ENCODE assay signal across 9 mouse cellular contexts in the genomic region with DNA sequence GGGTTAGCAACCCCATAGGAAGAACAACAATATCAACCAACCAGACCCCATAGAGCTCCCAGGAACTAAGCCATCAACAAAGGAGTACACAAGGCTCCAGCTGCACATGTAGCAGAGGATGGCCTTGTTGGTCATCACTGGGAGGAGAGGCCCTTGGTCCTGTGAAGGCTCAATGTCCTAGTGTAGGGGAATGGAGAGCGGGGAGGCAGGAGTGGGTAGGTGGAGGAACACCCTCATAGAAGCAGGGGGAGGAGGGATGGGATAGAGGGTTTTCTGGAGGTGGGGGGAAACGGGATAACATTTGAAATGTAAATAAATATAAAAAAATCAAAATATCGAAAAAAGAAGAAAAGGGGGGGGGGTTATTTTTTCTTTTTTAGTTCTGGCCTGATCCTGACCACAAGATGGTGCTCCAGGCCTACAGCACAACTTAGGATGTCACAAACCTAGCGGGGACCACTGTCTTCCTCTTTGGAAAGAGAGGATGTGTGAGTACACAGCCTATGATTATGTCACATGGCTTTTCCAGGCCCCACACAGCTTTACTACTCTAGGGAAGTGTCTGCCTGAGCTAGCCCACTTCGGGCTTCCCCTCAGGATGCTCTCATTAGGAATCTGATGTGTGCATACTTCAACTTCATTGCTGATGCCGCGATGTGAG. TPM values are rescaled to one million over a fixed set of nuclear protein-coding genes. Genes with fewer than 3 reads are reported as not detected.
DNase-seq lines count a peak whose midpoint lies in the region; ATAC-seq and TF ChIP-seq lines count a peak whose summit lies in the region.
"Had no signal": no experiment of that assay in that cellular context is flagged by ENCODE, and none has a peak within 500 bp of the region (broad histone marks: within the 10 kb centered on the region; RNA-seq: fewer than 3 reads in every experiment).

No protein-coding gene starts in this region.

- no peak for TF ChIP-seq EP300 in stomach, postnatal 0 days (optimal IDR thresholded peaks at IDR 0.05)

- H3K4me2 ChIP-seq in forebrain, embryonic 11.5 days (ENCODE audit: low read depth, low read length, severe bottlenecking) = no peak overlapping the region
- H3K4me2 ChIP-seq in neural tube, embryonic 11.5 days (ENCODE audit: low read depth) = no peak overlapping the region
- H3K4me2 ChIP-seq in stomach, postnatal 0 days (replicated peaks; ENCODE audit: low read depth) = no peak overlapping the region

- H3K9ac ChIP-seq in forebrain, embryonic 11.5 days (ENCODE audit: low read length) = no peak overlapping the region
- H3K9ac ChIP-seq in neural tube, embryonic 11.5 days (ENCODE audit: low read length) = no peak overlapping the region
- H3K9ac ChIP-seq in stomach, postnatal 0 days (ENCODE audit: low read length) = no peak overlapping the region

- H3K27me3 ChIP-seq in forebrain, embryonic 11.5 days (ENCODE audit: control insufficient read depth, insufficient read depth, low read length) = no peaks in the 10 kb centered on the region
- no peaks in the 10 kb centered on the region for H3K27me3 ChIP-seq in forebrain, embryonic 10.5 days (ENCODE audit: poor library complexity, severe bottlenecking)
- no peaks in the 10 kb centered on the region for H3K27me3 ChIP-seq in neural tube, embryonic 11.5 days (ENCODE audit: control insufficient read depth, insufficient read depth, low read length)
- no peaks in the 10 kb centered on the region for H3K27me3 ChIP-seq in stomach, postnatal 0 days (ENCODE audit: control insufficient read depth, insufficient read depth, low read length)

- no peaks in the 10 kb centered on the region for H3K9me3 ChIP-seq in forebrain, embryonic 11.5 days (ENCODE audit: control insufficient read depth, low read length)
- H3K9me3 ChIP-seq in forebrain, embryonic 10.5 days = no peaks in the 10 kb centered on the region
- H3K9me3 ChIP-seq in neural tube, embryonic 11.5 days (ENCODE audit: control insufficient read depth, low read length) = no peaks in the 10 kb centered on the region
- H3K9me3 ChIP-seq in stomach, postnatal 0 days (ENCODE audit: control insufficient read depth, low read length) = no peaks in the 10 kb centered on the region
- H3K9me3 ChIP-seq: G1E had no signal

- H3K27ac ChIP-seq in forebrain, embryonic 11.5 days (ENCODE audit: low read depth, low read length) = no peak overlapping the region
- no peak overlapping the region for H3K27ac ChIP-seq in forebrain, embryonic 10.5 days
- H3K27ac ChIP-seq in neural tube, embryonic 11.5 days (ENCODE audit: low read depth, low read length) = no peak overlapping the region
- no peak overlapping the region for H3K27ac ChIP-seq in stomach, postnatal 0 days (replicated peaks)

- no peak for DNase-seq in forebrain, embryonic 11.5 days (ENCODE audit: low spot score)
- no peak for DNase-seq in forebrain, embryonic 10.5 days (ENCODE audit: extremely low spot score, low spot score)
- DNase-seq in neural tube, embryonic 11.5 days (ENCODE audit: low spot score) = peak; percentile 34
- DNase-seq in neural tube, embryonic 10.5 days (ENCODE audit: extremely low spot score, low spot score) = no peak
- DNase-seq in lung, postnatal 10 days = peak; percentile 56
- no peak for DNase-seq in stomach, postnatal 0 days (ENCODE audit: low spot score)
- DNase-seq in thymus, postnatal 4 days = no peak

- no peaks in the 10 kb centered on the region for H3K4me1 ChIP-seq in forebrain, embryonic 11.5 days (replicated peaks; ENCODE audit: control insufficient read depth, insufficient read depth, low read length)
- no peaks in the 10 kb centered on the region for H3K4me1 ChIP-seq in forebrain, embryonic 10.5 days
- no peaks in the 10 kb centered on the region for H3K4me1 ChIP-seq in neural tube, embryonic 11.5 days (ENCODE audit: control insufficient read depth, insufficient read depth, low read length)
- no peaks in the 10 kb centered on the region for H3K4me1 ChIP-seq in stomach, postnatal 0 days (replicated peaks; ENCODE audit: control insufficient read depth, insufficient read depth)

- WGBS in forebrain, embryonic 11.5 days = 69% methylated on average over 7 of the region's 7 CpGs
- 73% methylated on average over 7 of the region's 7 CpGs for WGBS in forebrain, embryonic 10.5 days
- 70% methylated on average over 7 of the region's 7 CpGs for WGBS in neural tube, embryonic 11.5 days
- WGBS in stomach, postnatal 0 days = 62% methylated on average over 7 of the region's 7 CpGs

- no peak overlapping the region for H3K4me3 ChIP-seq in forebrain, embryonic 11.5 days (ENCODE audit: low read depth, low read length)
- H3K4me3 ChIP-seq in forebrain, embryonic 10.5 days = no peak overlapping the region
- H3K4me3 ChIP-seq in neural tube, embryonic 11.5 days (ENCODE audit: low read depth, low read length) = no peak overlapping the region
- no peak overlapping the region for H3K4me3 ChIP-seq in stomach, postnatal 0 days (ENCODE audit: low read depth, low read length)

- peak; percentile 49; the same call in 1 of the 2 replicates for ATAC-seq in forebrain, embryonic 11.5 days (replicated peaks; ENCODE audit: low FRiP score)
- ATAC-seq in neural tube, embryonic 11.5 days (ENCODE audit: insufficient read depth, low FRiP score, low TSS enrichment) = peak; percentile 50; the same call in 1 of the 2 replicates
- ATAC-seq in granulocyte monocyte progenitor cell, adult 5-6 weeks (replicated peaks; ENCODE audit: poor library complexity, severe bottlenecking) = peak; percentile 99
- ATAC-seq in stomach, postnatal 0 days (ENCODE audit: low FRiP score, low TSS enrichment) = no peak

- peak; percentile 81 for TF ChIP-seq CTCF in stomach, postnatal 0 days (IDR thresholded peaks at IDR 0.05; ENCODE audit: low read depth)

- peaks cover 8% of the 10 kb centered on the region for H3K36me3 ChIP-seq in forebrain, embryonic 11.5 days (ENCODE audit: control insufficient read depth, insufficient read depth, low read length)
- H3K36me3 ChIP-seq in forebrain, embryonic 10.5 days (replicated peaks) = peaks cover 27% of the 10 kb centered on the region
- peaks cover 8% of the 10 kb centered on the region for H3K36me3 ChIP-seq in neural tube, embryonic 11.5 days (ENCODE audit: control insufficient read depth, insufficient read depth, low read length)
- peaks cover 10% of the 10 kb centered on the region for H3K36me3 ChIP-seq in stomach, postnatal 0 days (ENCODE audit: control insufficient read depth, insufficient read depth, low read length)

RNA-seq across cellular contexts. Expression of a gene that starts 10.5 kb away (rescaled TPM):
- 38.2 and 40.7 TPM in 2 replicates for polyA plus RNA-seq in forebrain, embryonic 11.5 days (2014; fragmentation: Nextera tagmentation; extraction: Ambion mirVana)
- 37.8 and 38.3 TPM in 2 replicates for polyA plus RNA-seq in forebrain, embryonic 10.5 days (2016; fragmentation: Nextera tagmentation; extraction: Ambion mirVana)
- 54.7 and 55.1 TPM in 2 replicates for polyA plus RNA-seq in neural tube, embryonic 11.5 days (2014; fragmentation: Nextera tagmentation; extraction: Ambion mirVana)
- 24.7 and 31.1 TPM in 2 replicates for total RNA-seq in granulocyte monocyte progenitor cell, adult 5-6 weeks (2014; fragmentation: Nextera tagmentation)
- 8.6 and 10.5 TPM in 2 replicates for total RNA-seq in granulocyte monocyte progenitor cell, adult 5-6 weeks (2017)
- polyA plus RNA-seq in stomach, postnatal 0 days (2015; fragmentation: Nextera tagmentation; extraction: Ambion mirVana) = 29.6 and 32.6 TPM in 2 replicates

RNA-seq across cellular contexts. Expression of a gene that starts 10.6 kb away (rescaled TPM):
- polyA plus RNA-seq in forebrain, embryonic 11.5 days (2014; fragmentation: Nextera tagmentation; extraction: Ambion mirVana) = 54.6 and 55.6 TPM in 2 replicates
- polyA plus RNA-seq in forebrain, embryonic 10.5 days (2016; fragmentation: Nextera tagmentation; extraction: Ambion mirVana) = 64.2 and 67.4 TPM in 2 replicates
- polyA plus RNA-seq in neural tube, embryonic 11.5 days (2014; fragmentation: Nextera tagmentation; extraction: Ambion mirVana) = 51.8 and 54.8 TPM in 2 replicates
- 51.4 and 64.8 TPM in 2 replicates for total RNA-seq in granulocyte monocyte progenitor cell, adult 5-6 weeks (2014; fragmentation: Nextera tagmentation)
- 60.6 and 88.9 TPM in 2 replicates for total RNA-seq in granulocyte monocyte progenitor cell, adult 5-6 weeks (2017)
- 36.4 and 37.7 TPM in 2 replicates for polyA plus RNA-seq in stomach, postnatal 0 days (2015; fragmentation: Nextera tagmentation; extraction: Ambion mirVana)

Comparison
In these comparisons a context has a peak if more than half of its experiments do, and no peak if none do; other contexts are left out.
1. DNase-seq: peak in neural tube, embryonic 11.5 days (single experiment) and lung, postnatal 10 days (single experiment); none in forebrain, embryonic 11.5 days (single experiment), forebrain, embryonic 10.5 days (single experiment), neural tube, embryonic 10.5 days (single experiment), stomach, postnatal 0 days (single experiment) and thymus, postnatal 4 days (single experiment).